Mouse (Mus musculus): ENCODE data around the gene Nek7.

The Nek7 gene

DNA sequence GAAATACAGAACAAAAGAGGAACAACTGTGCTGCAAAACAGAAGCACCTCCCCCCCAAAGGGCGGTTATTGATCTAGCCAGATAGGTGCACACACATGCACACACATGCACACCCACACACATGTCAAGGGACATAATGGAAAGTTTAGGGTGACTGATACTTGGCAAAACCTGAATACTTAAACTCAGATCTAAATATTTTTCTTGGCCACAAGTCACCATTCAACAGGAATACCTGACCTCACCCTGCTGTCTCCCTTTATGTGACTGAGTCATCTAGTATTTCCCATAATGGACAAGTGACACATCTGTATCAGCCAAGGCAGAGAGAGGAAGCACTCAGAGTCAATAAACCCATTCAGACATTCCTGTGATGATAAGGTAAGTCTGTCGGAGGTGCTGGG is 48.9 kb downstream of the Nek7 start:
- DNase-seq (ENCODE audit: low read depth, low spot score) = no peak

DNA sequence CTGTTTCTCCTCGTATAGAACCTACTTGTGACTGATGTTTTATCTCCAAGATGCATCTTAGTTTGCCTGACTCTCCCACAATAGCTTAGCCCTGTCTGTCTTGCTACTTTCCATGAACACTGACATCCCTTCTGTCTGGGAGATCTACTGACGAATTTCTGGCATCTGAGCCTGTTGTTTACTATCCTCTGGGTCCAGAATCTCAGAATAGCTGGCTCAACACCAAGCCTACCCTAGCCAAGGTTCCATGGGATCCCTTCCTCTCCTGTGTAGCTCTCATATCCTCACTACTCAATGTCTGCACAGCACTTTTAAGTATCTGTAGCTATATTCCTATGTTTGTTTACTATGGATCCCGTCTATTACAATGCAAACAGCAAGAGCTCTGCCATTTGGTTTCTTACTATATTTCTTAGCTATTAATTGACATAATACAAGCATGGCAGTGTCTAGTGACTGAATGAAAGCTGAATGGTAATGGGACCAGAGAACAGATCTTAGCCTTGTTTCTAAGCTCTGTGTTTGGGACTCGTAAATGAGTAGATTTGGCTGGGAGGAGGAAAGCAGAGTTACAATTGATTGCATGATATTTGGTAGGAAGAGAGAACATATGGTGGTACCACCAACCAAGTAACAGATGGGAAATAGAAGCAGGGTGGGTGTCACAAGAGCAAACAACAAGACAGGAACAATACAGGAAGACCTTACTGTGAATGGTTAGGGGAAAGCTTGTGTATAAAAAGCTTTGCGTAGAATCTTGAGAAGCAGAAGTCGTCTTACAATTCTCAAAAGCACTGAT is 51.3 kb downstream of the Nek7 start:
- DNase-seq (ENCODE audit: low read depth, low spot score) = no peak

DNA sequence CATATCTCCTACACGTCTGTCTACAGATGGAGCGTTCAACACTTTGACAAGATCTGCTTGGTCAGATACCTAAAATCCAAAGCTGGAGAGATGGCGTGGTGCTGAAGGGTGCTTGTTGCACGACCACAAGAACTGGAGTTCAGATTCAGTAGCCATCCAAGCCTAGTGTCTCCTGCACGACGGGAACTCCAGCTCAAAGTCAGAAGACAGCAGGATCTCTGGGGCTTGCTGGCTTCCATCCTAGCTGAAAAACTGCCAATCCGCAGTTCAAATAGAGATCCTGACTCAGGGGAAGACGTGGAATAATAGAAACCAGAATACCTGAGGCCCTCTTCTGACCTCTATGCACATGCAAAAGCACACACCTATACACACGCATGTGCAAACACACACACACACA is 52.0 kb downstream of the Nek7 start:
- DNase-seq (ENCODE audit: low read depth, low spot score) = no peak

DNA sequence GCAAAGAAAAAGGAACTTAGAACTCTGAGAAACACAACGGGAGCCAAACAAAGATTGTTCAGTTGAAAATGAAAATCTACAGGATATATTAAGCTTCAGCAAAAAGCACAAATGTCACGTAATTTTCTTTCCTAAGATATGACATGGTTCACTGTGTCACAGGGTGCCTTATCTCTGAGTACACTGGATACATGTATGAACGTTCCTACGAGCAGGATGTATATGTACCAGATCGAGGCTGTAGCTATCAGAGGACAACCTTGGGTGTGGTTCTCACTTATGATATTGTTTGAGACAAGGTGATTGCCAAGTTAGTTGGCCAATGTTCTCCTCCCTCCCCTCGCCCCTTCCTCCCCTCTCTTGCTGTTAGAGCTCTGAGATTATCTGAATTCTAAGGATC is 55.3 kb downstream of the Nek7 start:
- DNase-seq (ENCODE audit: low read depth, low spot score) = no peak

DNA sequence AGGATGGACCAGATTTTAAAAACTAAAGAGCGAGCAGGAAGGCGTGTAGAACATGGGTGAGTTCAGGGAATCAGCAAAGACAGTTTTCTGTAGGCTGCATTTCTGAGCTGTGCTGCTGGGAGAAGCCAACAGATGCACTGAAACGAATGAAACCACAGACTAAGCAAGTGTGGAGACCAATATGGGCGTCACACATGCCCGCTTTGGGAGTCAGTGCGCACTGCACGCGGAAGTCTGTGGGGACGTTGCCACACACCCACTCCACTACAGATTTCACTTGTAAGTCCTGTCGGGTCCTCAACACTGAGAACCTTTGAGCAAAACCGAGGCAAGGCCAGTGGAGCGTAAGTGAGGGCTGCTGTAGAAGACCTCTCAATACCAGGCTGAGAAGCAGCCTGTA is 59.2 kb downstream of the Nek7 start:
- DNase-seq (ENCODE audit: low read depth, low spot score) = no peak

DNA sequence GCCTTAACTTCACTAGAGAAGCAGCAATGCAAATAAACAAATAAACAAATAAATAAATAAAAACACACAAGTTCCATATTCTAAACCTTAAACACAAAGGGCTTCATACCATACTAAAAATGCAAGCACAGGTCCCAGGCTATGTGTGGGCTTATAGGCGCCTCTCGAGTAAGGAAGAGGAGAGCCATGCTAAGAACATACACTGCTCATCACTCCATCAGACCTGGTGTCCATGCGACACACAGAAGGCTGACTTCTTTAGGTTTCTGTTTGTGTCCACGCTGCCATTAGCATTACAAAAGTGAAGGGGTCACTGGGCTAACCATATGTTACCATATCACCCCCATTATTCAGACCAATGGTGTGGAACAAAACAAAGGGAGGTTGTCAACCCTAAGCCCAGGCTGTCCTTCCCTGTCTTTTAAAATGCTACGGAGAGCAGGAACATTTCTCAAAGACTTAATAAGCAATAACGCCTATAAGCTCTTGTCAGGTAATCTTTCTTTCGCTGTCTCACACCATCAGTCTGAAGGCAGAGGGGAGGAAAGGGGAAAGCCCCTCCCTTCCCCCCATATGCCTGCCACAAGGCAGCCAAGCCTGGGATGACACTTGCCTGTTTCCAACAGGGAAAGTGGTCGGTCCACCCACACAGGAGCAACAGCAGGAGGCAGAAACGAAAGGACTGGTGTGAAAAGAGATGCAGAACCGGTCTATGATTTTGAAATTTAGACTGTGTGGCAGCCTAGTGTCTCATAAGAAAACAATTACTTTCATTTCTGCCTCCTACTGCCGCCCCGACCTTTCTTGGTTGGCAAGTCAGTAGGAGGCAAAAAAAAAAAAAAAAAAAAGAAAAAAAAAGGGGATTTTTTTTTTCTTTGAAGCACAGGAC is 60.5 kb downstream of the Nek7 start:
- DNase-seq (ENCODE audit: low read depth, low spot score) = peak; percentile 47

DNA sequence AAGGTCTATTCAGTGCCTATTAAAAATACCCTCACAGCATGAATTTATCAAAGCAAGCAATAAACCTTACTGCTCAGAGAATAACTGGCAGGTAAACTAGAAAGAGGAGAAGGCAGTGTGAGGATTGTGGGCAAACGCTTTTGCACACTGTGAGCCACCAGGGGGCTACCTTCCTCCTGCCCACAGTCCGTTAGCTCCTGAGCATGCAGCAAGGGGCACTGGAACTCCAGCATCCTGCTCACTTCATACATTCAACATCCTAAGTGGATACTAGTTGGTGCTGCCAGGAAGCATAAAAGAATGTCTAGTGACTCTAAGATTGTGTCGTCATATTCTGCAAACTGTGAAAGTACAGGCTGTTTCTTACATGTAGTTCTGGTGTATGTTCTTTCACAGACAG is 61.6 kb downstream of the Nek7 start:
- no peak for DNase-seq (ENCODE audit: low read depth, low spot score)

DNA sequence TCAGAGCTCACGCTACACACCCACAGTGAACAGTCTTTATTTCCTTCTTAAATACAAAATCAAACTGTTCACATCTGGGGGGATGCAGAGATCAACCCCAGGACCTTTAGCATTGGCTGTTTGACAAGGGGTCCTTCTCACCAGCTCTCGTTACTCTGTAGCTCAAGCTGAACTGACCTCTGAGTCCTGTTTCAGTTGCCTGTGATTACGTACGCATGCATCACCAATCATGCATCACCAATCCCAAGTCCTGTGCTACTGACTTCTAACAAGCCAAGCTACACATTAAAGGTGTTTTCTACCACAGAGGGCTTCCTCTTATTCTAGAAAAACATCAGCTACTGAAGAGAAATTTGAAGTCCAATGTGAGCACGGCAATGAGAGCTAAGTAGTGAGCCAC is 65.0 kb downstream of the Nek7 start:
- DNase-seq (ENCODE audit: low read depth, low spot score) = no peak

DNA sequence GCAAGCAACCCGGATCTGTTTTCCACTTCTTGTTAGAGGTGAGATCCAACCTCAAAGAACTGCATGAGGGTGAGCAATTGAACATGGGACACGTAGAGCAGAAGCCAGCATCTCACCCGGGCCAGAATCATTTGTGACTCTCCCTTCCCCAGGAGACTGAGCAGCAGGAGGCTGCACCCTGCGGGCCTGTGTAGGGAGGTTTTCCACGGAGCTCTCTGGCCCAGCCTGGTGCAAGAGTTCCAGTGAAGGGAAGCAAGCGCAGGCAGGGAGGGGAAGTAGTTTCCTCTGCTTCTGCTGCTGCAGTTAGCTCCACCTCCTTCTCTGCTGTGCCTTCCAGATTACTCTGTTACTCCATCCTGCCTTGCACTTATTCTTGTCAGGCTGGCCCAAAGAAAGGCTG is 69.8 kb downstream of the Nek7 start:
- DNase-seq (ENCODE audit: low read depth, low spot score) = no peak

DNA sequence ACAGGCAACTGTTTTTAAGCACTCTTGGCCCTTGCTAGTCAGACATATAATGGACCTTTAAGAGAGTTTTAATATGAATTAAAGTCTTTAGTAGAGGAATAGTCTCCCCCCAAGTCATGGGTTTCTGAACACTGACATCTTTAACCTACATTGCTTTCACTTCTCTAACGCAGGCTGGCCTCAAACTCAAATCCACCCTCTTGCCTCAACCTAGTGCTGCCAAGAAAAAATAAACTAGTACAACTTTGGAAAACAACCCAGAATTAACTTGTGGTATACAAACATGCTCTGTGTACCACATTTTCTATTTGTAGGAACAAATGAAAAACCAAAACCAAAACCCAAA is 77.8 kb downstream of the Nek7 start:
- no peak for DNase-seq (ENCODE audit: low read depth, low spot score)

DNA sequence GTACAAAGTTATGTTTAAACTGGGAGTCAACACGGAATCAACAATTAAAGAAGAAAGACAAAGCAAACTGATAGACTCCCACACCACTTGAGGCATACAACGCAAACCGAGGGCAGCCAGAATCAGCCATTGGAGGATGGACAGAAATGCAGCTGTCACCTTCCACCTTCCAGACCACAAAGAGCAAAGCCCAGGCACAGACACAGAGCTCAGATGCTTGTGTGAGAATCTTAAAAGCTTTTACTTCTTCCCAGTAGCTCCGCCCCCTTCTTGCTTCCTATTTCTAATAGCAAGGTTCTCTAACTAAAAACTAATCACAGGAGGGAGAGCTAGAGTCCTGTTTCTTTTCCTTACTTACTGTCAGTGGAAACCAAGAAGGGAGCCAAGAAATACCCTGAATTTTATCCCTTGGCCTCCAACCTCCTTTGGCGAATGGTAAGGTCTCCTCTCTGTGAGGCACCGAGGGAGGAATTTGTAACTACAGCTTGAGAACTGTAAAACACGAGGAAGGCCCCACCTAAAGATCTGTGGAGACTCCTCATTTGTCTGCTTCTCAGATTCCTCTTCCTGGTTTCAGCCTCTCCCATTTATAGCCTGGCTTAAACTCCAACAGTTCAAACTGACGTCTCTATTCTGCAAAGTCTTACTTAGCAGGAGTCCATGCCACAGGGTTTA is 78.3 kb downstream of the Nek7 start:
- DNase-seq (ENCODE audit: low read depth, low spot score) = no peak

DNA sequence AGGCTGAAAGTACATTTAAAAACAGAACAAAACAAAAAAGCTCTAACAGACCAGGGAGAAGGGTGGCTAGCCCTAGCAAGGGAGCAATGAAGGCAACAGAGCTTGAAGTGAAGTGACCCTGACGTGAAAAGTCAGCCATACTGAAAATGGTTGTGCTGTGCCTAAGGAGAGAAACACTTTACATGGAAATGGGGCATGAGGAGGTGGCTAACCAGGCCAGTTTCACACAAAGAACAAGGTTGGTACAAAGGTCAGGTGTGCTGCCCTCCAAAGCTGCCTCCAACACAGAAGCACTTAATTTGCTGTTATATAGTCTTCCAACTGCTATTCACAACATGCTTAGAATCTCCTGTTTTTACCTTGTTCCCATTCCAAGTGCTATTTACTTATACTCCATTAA is 80.2 kb downstream of the Nek7 start:
- no peak for DNase-seq (ENCODE audit: low read depth, low spot score)

DNA sequence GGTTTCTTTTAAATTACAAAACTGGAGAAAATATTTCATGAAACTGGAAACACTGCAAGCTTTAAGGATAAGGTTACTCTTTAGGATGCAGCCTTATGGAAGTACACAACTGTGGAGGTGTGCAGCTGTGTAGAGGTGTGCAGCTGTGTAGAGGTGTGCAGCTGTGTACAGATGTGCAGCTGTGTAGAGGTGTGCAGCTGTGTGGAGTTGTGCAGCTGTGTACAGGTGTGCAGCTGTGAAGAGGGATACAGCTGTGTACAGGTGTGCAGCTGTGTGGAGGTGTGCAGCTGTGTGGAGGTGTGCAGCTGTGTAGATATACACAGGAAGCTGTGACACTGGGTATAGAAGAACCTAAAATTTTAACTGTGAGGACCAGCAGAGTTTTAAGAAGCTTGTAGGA is 81.7 kb downstream of the Nek7 start:
- no peak for DNase-seq (ENCODE audit: low read depth, low spot score)

DNA sequence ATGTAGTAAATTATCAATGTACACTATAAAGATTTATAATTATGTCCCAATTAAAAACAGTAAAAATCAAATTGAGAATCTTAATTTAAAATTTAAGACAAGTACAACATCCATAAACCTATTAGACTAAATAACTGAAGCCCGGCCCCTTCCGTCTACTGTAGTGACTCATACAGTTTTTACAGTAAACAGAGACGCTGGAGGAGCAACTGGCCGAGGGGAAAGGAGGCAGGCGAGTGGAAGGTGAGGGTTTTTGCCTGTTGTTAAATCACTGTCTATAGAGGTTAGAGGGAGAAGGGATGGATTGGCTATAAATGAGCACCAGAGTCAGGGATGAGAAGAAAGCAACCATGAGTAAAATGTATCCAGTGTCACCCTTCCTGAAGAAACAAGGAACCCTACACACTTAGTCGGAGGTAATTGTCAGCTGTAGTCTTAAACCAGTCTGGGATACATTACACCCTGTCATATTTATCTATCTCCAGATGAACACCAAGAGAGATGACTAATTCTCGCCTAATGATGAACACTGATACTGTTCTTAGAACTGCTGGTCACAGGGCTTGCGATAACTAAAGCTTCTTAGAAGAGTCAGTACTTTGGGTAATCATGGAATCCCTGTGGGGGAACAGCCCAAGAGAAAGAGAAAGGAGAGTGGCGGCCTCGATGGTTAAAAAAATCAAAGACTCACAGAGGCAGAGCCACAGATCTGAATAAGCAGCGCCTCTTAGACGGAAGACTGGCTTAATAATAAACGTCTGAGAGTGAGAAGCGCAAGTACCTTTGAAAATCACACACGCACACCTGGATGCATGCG is 84.0 kb downstream of the Nek7 start:
- DNase-seq (ENCODE audit: low read depth, low spot score) = no peak

DNA sequence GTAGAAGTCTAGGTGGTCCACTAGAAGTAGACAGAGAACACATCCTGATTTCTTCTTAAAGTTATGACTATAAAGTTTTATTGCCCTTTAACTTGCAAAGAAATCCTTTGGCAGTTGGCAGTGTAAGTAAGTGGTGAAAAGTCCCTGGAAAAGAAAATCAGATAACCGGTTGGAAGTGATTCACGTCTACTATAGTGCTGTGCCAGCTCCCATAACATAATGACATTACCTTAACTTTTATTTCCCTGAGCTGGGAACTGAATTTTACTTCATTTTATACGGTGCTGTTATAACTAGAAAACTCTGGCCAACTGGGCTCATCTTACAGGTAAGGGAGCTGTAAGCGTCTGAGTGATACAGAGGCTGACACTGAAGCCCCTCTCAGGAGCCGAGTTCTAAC is 89.3 kb downstream of the Nek7 start:
- DNase-seq (ENCODE audit: low read depth, low spot score) = no peak

DNA sequence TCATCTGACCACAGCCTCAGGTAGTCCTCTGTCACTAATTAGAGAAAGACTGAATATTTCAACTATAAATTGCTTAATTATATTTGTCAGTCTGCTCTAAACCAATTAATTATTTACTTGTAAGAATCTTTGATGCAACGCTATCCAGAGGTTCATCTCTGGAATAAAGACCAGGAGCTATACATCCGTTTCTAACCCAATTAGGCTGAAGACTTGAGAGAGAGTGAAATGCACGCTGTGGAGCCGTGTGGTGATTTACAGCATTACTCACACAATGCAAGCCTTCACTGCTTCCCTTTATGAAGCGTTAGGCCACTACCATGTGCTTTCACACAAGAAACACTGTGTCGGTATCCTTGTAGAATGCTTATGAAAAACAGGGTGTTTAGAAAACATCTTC is 96.0 kb downstream of the Nek7 start:
- no peak for DNase-seq (ENCODE audit: low read depth, low spot score)

DNA sequence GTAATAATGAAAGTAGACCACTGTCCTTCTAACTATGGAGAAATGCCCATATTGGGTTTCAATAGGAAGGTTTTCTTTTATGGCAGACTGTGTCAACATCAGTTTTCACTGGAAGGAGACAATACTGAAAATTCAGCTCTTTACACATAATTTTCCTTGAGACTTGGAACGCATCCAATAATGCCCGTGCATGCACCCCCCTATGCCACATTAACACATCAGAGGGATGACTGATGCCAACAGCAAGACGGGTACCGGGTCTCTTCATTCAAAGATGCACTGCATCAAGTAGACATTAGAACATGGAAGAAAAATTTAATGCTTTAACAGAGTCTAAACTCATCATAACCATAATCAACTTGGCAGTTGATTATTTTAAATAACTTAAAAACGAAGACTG is 101.7 kb downstream of the Nek7 start:
- no peak for DNase-seq (ENCODE audit: low read depth, low spot score)

DNA sequence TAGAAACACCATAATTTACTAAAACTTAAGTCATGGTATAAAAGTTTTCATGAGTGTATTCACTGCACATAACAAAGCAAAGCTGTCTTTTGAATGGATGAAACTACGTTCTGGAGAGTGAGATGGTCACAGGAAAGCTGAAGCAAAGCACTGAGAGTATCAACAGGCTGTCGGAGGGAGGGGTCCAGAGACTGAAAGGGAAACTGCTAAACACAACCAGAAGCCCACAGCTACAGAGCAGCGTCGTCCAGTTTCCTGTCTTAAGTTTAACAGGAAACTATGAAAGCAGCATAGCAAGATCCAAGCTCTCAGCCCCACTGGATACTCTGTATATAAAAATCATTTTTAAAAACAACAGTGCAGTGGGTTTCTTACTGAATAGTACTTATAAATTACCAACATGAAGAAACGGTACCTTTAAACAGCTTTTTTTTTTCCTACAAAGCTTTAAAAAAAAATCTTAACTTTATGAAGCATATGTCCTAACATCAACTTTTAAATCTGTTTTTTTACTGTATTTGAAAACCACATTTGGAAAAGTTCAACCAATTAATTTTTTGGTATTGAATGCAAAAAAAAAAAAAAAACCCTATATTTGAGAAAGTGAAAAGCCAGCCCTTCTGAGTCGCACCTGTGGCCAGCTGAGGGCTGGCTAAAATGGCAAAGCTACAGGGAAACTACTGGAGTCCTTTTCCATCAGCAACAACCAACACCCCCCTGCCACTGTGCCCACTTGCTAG is 102.4 kb downstream of the Nek7 start:
- no peak for DNase-seq (ENCODE audit: low read depth, low spot score)

DNA sequence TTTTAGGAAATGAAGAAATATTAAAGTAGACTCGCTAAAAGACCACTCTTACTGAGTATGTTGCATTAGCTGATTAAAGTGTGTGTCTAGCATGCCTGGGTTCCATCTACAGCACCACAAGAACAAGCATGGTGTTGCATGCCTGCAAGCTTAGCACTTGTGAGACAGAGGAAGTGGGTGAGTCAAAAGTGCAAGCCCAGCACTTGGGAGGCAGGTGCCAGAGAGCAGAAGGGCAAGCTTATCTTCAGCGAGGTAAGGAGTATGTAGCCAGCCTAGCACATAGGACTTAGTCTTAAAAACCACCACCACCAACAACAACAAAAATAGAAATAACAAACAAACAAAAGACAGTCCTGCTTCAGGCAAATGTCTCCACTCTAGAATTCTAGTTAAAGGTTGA is 103.0 kb downstream of the Nek7 start:
- no peak for DNase-seq (ENCODE audit: low read depth, low spot score)

DNA sequence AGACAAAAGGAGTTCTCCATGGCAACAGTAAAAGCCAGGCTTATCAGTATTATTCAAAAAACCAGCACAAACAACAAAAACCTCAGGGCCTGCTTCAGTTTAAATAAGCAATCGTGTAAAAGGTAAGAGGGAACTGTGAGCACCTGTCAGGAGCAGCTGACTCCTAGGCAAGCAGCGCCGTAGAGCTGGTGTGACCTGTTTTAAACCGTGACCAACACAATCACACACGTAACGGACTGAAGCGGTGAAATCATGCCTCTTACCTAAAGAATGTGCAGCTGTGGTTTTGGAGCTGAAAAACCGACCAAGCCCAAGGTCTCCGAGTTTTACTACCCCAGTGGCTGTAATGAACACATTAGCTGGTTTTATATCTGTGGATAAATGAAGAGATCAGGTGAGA is 104.6 kb downstream of the Nek7 start:
- no peak for DNase-seq (ENCODE audit: low read depth, low spot score)

DNA sequence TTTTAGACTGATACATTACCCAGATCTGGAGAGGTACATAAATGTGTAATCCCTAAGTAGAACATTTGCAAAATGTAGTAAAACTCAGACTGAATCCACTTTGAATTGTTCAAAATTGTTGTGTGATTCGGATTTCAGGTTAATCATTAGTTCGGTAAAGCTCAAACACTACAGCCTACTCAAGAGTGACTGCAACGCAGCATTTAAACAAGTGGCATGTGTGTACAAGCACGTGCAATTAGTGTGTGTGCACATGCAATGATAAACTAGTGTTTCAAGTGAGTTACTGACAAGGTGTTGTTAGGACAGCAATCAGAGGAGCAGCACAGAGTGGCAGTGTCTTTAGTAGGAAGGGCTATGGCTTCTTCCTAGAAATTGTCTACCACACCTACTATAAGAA is 106.0 kb downstream of the Nek7 start:
- no peak for DNase-seq (ENCODE audit: low read depth, low spot score)
